Mouse (Mus musculus): ENCODE data around the gene Dcaf11.

Gene Dcaf11

GRCm38 (mm10) chr14:55617822-55618221 is 58.0 kb downstream of the Dcaf11 start, which contains the start of gene Rec8:
TSS of gene Rec8 (plus strand) at chr14:55618037.
- no peak for DNase-seq (ENCODE audit: low read depth)

GRCm38 (mm10) chr14:55618486-55619195 is 58.8 kb downstream of the Dcaf11 start:
- peak; percentile 80 for DNase-seq (ENCODE audit: low read depth)

All from 416B (cell line).